In genomic region chr2:104130165-104130564, GRCm38 (mm10) we compare ENCODE assay signal across 13 mouse cellular contexts. TPM values are rescaled to one million over a fixed set of nuclear protein-coding genes. Genes with fewer than 3 reads are reported as not detected.
A peak's percentile ranks its signal among the peaks of the same experiment; 100 is the strongest.
DNase-seq lines count a peak whose midpoint lies in the region; ATAC-seq and TF ChIP-seq lines count a peak whose summit lies in the region.
"Had no signal": no experiment of that assay in that cellular context is flagged by ENCODE, and none has a peak within 500 bp of the region (broad histone marks: within the 10 kb centered on the region; RNA-seq: fewer than 3 reads in every experiment).

No protein-coding gene starts in this region.

- H3K36me3 ChIP-seq in heart, postnatal 0 days (replicated peaks; ENCODE audit: control insufficient read depth, insufficient read depth, low read length), result no peaks in the 10 kb centered on the region
- H3K36me3 ChIP-seq in intestine, embryonic 16.5 days (ENCODE audit: control insufficient read depth, insufficient read depth, low read length), result no peaks in the 10 kb centered on the region
- H3K36me3 ChIP-seq in thymus, adult 2 months (ENCODE audit: control insufficient read depth, insufficient read depth, low read length), result no peaks in the 10 kb centered on the region
- H3K36me3 ChIP-seq: limb, embryonic 12.5 days had no signal

- TF ChIP-seq CTCF in heart, postnatal 0 days (IDR thresholded peaks at IDR 0.05; ENCODE audit: low read depth), result no peak
- no peak for TF ChIP-seq CTCF in thymus, adult 2 months (IDR thresholded peaks at IDR 0.05; ENCODE audit: borderline replicate concordance, control insufficient read depth, extremely low read depth, insufficient read depth, low read length, poor library complexity)

- no peaks in the 10 kb centered on the region for H3K9me3 ChIP-seq in heart, postnatal 0 days (replicated peaks; ENCODE audit: control insufficient read depth, low read length)
- no peaks in the 10 kb centered on the region for H3K9me3 ChIP-seq in intestine, embryonic 16.5 days (ENCODE audit: control insufficient read depth, low read length)
- H3K9me3 ChIP-seq: limb, embryonic 12.5 days had no signal

- H3K4me3 ChIP-seq in heart, postnatal 0 days (ENCODE audit: low read depth, low read length), result no peak overlapping the region
- no peak overlapping the region for H3K4me3 ChIP-seq in intestine, embryonic 16.5 days (ENCODE audit: low read length)
- no peak overlapping the region for H3K4me3 ChIP-seq in thymus, adult 2 months (ENCODE audit: control insufficient read depth, insufficient read depth, low read length)
- H3K4me3 ChIP-seq: limb, embryonic 12.5 days had no signal

- WGBS in heart, postnatal 0 days, result 32% methylated on average over 6 of the region's 6 CpGs
- 56% methylated on average over 6 of the region's 6 CpGs for WGBS in intestine, embryonic 16.5 days
- WGBS in thymus, adult 2 months, result 87% methylated on average over 6 of the region's 6 CpGs

- TF ChIP-seq EP300 in heart, postnatal 0 days (IDR thresholded peaks at IDR 0.05; ENCODE audit: low read depth), result no peak

- no peak overlapping the region for H3K9ac ChIP-seq in heart, postnatal 0 days (replicated peaks; ENCODE audit: low read depth, low read length)
- H3K9ac ChIP-seq in intestine, embryonic 16.5 days (ENCODE audit: low read depth, low read length), result no peak overlapping the region
- H3K9ac ChIP-seq: limb, embryonic 12.5 days had no signal

- H3K4me1 ChIP-seq in heart, postnatal 0 days (ENCODE audit: control insufficient read depth, insufficient read depth), result no peaks in the 10 kb centered on the region
- H3K4me1 ChIP-seq in intestine, embryonic 16.5 days (ENCODE audit: control insufficient read depth, insufficient read depth, low read length), result peaks cover 25% of the 10 kb centered on the region
- H3K4me1 ChIP-seq in thymus, adult 2 months (replicated peaks; ENCODE audit: control insufficient read depth, insufficient read depth, low read length), result no peaks in the 10 kb centered on the region
- H3K4me1 ChIP-seq: limb, embryonic 12.5 days had no signal

- ATAC-seq in heart, postnatal 0 days (ENCODE audit: insufficient read depth, low read depth), result peak; percentile 47; the same call in 1 of the 2 replicates
- ATAC-seq in intestine, embryonic 16.5 days, result peak; percentile 65

- no peak for DNase-seq in heart, postnatal 0 days (ENCODE audit: low spot score)
- no peak for DNase-seq in heart, adult 8-10 months (ENCODE audit: low spot score)
- DNase-seq in c-Kit-positive CD71-positive TER-119-positive erythroid progenitor cells, embryonic 14.5 days (ENCODE audit: low spot score), result peak; percentile 82
- DNase-seq in spleen, postnatal 14 days (ENCODE audit: low spot score in 2 of 2), result peak; percentile 44 to 53
- no peak for DNase-seq in thymus, adult 2 months
- no peak for DNase-seq in ovary, postnatal 36 days (ENCODE audit: low spot score)
- no peak for DNase-seq in cerebellum, postnatal 36 days
- DNase-seq: kidney, postnatal 25 days had no signal

- no peak overlapping the region for H3K27ac ChIP-seq in heart, postnatal 0 days (ENCODE audit: low read depth)
- peak overlapping the region; percentile 37; the same call in 1 of the 2 replicates for H3K27ac ChIP-seq in intestine, embryonic 16.5 days (ENCODE audit: low read length)
- H3K27ac ChIP-seq in thymus, adult 2 months (ENCODE audit: control insufficient read depth, insufficient read depth, low read length), result no peak overlapping the region
- H3K27ac ChIP-seq: limb, embryonic 12.5 days had no signal

- no peaks in the 10 kb centered on the region for H3K27me3 ChIP-seq in heart, postnatal 0 days (ENCODE audit: control insufficient read depth, insufficient read depth, low read length)
- H3K27me3 ChIP-seq in intestine, embryonic 16.5 days (replicated peaks; ENCODE audit: control insufficient read depth, insufficient read depth, low read length), result no peaks in the 10 kb centered on the region
- peaks cover 3% of the 10 kb centered on the region; the same call in 1 of the 2 replicates for H3K27me3 ChIP-seq in thymus, adult 2 months (ENCODE audit: control insufficient read depth, insufficient read depth, low read length)

- no peak overlapping the region for H3K4me2 ChIP-seq in heart, postnatal 0 days (ENCODE audit: low read depth, low read length)
- H3K4me2 ChIP-seq in intestine, embryonic 16.5 days (ENCODE audit: low read depth, low read length), result no peak overlapping the region
- H3K4me2 ChIP-seq: limb, embryonic 12.5 days had no signal

- no peak for TF ChIP-seq POLR2A in thymus, adult 2 months (IDR thresholded peaks at IDR 0.05; ENCODE audit: control insufficient read depth, extremely low read depth, insufficient read depth, low read length, poor library complexity)

RNA-seq across cellular contexts. Expression of gene A930018P22Rik, which starts 7.6 kb away (rescaled TPM):
- not detected in 2 replicates for total RNA-seq in heart, postnatal 0 days (2014; rRNA removed; ENCODE audit: low replicate concordance)
- polyA plus RNA-seq in heart, postnatal 0 days (2015; fragmentation: Nextera tagmentation; extraction: Ambion mirVana), result 0.42 and 0.58 TPM in 2 replicates
- total RNA-seq in heart, adult 8-10 months (2022), result 1 to 10 TPM in 1 of 4 experiments, under 1 TPM in 2, not detected in 1; 0.56 to 1.4 (median 0.68) TPM
- polyA plus RNA-seq in intestine, embryonic 16.5 days (2015; fragmentation: Nextera tagmentation; extraction: Ambion mirVana), result 0.16 and 0.28 TPM in 2 replicates
- 0.45 TPM in 1 of 2 replicates, not detected in the other for polyA plus RNA-seq in thymus, adult 2 months (2012; rRNA removed)
- total RNA-seq: CH12.LX; hematopoietic stem cell, adult 5-6 weeks; midbrain, postnatal 0 days had no signal
- polyA plus RNA-seq: limb, embryonic 12.5 days had no signal

RNA-seq across cellular contexts. Expression of gene Cd59a, which starts 34.6 kb away (rescaled TPM):
- total RNA-seq in heart, postnatal 0 days (2014; rRNA removed; ENCODE audit: low replicate concordance), result 28.3 and 40.6 TPM in 2 replicates
- polyA plus RNA-seq in heart, postnatal 0 days (2015; fragmentation: Nextera tagmentation; extraction: Ambion mirVana), result 90.7 and 96.5 TPM in 2 replicates
- 10 to 100 TPM; 55.7 to 60.2 (median 57.9) TPM for total RNA-seq in heart, adult 8-10 months (2022)
- 36.0 and 37.8 TPM in 2 replicates for polyA plus RNA-seq in intestine, embryonic 16.5 days (2015; fragmentation: Nextera tagmentation; extraction: Ambion mirVana)
- 3.5 and 4.5 TPM in 2 replicates for polyA plus RNA-seq in thymus, adult 2 months (2012; rRNA removed)

Comparison
In these comparisons a context has a peak if more than half of its experiments do, and no peak if none do; other contexts are left out.
1. DNase-seq: peak in c-Kit-positive CD71-positive TER-119-positive erythroid progenitor cells, embryonic 14.5 days (single experiment) and spleen, postnatal 14 days (2 of 2); none in heart, postnatal 0 days (single experiment), heart, adult 8-10 months (single experiment), thymus, adult 2 months (single experiment), ovary, postnatal 36 days (single experiment) and cerebellum, postnatal 36 days (0 of 2).